Mouse (Mus musculus): Measurements from ENCODE around the gene Gm5294.

The Gm5294 gene

GRCm38 (mm10) chr5:138848102-138848501, 28.2 kb downstream of the Gm5294 start:
- in situ Hi-C loops (cut with MboI, MseI): loop anchor here (5.0 kb wide), 4 partner anchors 234 to 499 kb away; no protein-coding TSS in a partner anchor

GRCm38 (mm10) chr5:138849682-138850461, 30.0 kb downstream of the Gm5294 start:
- in situ Hi-C loops (cut with MboI, MseI): loop anchor here (5.0 kb wide), 4 partner anchors 232 to 497 kb away; no protein-coding TSS in a partner anchor

GRCm38 (mm10) chr5:138850462-138850844, 30.6 kb downstream of the Gm5294 start:
- in situ Hi-C loops (cut with MboI, MseI): no loop called here

- in situ Hi-C loops (cut with MboI, MseI): no loop called here
These were observed 31.5 kb downstream of the Gm5294 start for GRCm38 (mm10) chr5:138851296-138851780.

GRCm38 (mm10) chr5:138852151-138852550, 32.3 kb downstream of the Gm5294 start:
- in situ Hi-C loops (cut with MboI, MseI): no loop called here

GRCm38 (mm10) chr5:138853349-138853748, 33.5 kb downstream of the Gm5294 start:
- in situ Hi-C loops (cut with MboI, MseI): no loop called here

GRCm38 (mm10) chr5:138857010-138857617, 37.2 kb downstream of the Gm5294 start:
- in situ Hi-C loops (cut with MboI, MseI): loop anchor here in 1 of 2 experiments (5.0 kb wide), 1 partner anchor 140 kb away; the partner anchor contains the start of gene Pdgfa

GRCm38 (mm10) chr5:138857811-138858251, 38.0 kb downstream of the Gm5294 start:
- in situ Hi-C loops (cut with MboI, MseI): loop anchor here in 1 of 2 experiments (5.0 kb wide), 1 partner anchor 139 kb away; the partner anchor contains the start of gene Pdgfa

GRCm38 (mm10) chr5:138863681-138864146, 43.8 kb downstream of the Gm5294 start:
- in situ Hi-C loops (cut with MboI, MseI): no loop called here

GRCm38 (mm10) chr5:138864166-138864565, 44.3 kb downstream of the Gm5294 start:
- in situ Hi-C loops (cut with MboI, MseI): no loop called here

- in situ Hi-C loops (cut with MboI, MseI): no loop called here
These were observed 45.0 kb downstream of the Gm5294 start for GRCm38 (mm10) chr5:138864880-138865279.

GRCm38 (mm10) chr5:138865637-138866036, 45.8 kb downstream of the Gm5294 start:
- in situ Hi-C loops (cut with MboI, MseI): no loop called here
